Mouse (Mus musculus): Measurements from ENCODE around the gene Agbl4. TPM values are rescaled to one million over a fixed set of nuclear protein-coding genes. Genes with fewer than 3 reads are reported as not detected.

The Agbl4 gene
- total RNA-seq, 2 experiments from 2014 or later, result 10.5 to 12.5 TPM

DNA sequence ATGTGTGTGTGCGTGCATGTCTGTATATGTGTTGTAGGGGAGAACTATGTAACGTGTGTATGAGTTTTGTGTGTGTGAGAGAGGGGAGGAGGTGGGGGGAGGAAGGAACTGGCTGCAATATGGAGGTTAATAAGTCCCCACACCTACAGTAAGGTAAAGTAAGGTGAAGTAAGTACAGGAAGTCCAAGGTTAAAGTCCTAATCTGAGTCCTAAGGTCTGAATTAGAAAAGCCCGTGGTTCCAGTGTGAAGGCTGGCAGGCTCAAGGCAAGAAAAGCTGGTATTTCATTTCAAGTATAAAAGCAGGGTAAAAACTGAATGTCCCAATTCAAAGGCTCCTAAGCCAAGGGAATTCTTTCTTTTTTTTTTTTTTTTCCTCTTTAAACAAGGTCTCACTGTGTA lies 980.6 kb downstream of the Agbl4 start:
- DNase-seq (ENCODE audit: low spot score in 2 of 2), result no peak

DNA sequence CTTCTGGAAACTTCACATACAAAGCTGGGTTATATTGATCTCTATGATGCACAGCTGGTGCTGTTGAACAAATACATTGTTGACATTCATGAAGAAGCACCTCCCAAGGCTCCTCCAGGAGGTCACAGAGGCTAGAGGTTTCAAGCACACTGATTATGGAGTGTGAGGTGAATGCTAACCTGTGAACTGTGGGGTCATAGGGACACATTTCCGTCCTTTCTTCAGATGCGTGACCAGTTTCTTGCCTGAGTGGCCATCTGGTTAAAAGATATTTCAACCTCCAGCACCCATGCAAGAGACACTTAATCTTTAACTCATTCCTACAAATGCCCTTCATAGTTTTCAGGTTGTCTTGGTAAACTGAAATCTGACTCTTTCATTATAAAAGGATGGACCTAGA lies 985.6 kb downstream of the Agbl4 start:
- DNase-seq (ENCODE audit: low spot score in 2 of 2), result no peak

DNA sequence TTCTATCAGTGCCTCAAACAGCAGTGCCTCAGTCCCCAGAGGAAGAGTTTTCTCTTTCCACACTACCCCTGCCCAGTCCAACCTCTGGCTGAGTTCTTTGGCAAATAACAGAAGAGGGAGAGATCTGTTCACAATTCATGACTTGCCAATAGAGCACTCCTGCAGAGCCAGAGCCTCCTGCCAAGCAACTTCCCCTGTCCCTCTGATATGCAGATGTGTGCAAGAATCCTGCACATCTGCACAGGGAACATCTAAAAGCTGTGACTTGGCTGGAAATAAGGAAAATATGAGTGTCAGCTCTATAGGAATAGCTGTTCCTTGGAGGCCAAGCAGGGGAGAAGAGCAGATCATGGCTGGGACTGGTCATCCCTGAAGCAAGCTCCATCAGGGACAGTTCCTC lies 993.3 kb downstream of the Agbl4 start:
- DNase-seq (ENCODE audit: low spot score in 2 of 2), result no peak

DNA sequence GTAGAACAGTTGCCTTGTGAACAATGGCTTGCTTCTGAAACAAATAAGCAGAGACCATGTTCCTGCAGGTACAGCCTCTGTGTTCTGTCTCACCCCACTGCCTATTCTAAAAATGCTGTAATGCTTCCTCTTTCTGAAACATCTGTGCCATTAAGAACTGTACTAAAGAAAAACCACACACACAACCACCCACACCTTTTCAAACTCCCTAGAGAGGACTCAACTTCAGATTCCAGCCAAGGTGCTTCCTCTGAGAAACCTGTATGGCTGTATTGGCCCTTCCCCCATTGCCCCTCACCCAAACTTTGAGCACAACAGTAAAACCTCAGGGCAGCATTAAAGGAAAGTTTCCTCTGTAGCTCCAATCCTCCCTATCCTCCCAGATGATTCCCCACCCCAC lies 1002.3 kb downstream of the Agbl4 start:
- no peak for DNase-seq (ENCODE audit: low spot score in 2 of 2)

DNA sequence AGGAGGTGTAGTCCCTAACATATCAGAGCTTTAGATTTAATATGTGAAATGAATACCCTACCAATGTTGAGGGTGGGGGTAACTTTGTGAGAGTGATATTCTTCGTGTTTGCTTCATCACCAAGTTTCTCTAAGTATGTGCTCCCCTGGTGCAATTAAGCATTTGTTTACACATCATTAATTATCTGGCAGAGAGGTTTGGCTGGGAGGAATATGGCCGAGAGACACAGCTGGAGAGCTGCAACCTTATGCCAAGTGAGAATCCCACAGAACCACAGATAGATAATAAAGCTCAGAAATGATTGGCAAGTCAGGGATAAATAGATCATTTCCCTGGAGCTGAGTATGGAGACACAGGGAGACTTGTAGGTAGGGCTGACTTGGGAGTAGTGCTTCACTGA lies 1003.2 kb downstream of the Agbl4 start:
- no peak for DNase-seq (ENCODE audit: low spot score in 2 of 2)

DNA sequence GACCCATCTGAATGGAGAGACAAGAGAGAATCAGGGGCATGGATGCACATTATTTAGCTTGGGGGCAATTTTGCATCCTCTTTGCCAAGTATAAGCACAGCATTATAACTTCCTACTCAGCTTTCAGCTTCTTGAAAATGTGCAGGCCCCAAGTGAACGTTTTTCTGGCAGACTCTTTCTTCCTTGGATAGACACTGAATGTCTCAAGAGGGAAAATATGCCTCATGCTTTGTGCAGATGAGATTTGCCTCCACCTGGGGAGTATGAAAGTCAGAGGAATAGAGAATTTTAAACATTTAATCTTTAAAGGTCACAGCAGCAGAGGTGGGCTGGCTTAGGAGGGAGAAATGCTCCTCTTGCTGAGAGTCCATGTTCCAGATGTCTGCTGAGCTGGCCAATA lies 1005.8 kb downstream of the Agbl4 start:
- DNase-seq (ENCODE audit: low spot score in 2 of 2), result no peak

DNA sequence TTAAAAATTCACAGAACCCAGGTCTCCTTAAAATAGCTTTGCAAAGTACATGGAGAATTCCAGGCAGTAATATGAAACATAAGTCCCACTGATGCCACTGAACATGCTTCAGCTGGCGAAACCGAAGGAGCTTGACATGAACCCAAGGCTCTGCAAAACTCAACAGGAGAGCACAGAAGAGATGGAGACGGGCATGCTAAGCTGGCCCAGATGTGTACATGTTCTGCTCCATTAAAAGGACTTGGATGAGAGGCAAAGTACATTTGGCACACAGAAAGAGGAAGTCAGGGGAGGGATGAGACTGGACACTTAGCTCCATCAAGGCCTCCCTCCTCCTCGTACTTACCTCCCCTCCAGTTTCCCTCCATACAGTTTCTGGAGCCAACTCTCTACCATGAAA lies 1013.3 kb downstream of the Agbl4 start:
- no peak for DNase-seq (ENCODE audit: low spot score in 2 of 2)

DNA sequence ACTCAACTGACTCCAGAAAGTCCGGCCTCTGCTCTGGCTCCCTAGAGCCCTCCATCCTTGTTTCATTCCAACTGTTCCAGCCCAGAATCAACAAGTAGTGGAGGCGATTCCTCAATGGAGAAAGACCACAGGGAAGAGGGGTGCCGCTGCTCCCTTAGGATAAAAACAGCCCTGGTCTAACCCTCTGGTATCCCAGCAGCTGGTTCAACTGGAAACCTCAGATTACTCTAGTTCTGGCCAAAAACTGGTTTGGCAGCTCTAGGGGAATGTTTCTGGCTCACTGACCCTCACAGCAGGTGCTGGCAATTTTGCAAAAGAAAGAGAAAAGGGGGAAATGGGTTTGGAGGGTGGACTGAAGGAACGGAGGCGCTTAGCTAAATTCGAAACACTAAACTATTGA lies 1016.9 kb downstream of the Agbl4 start:
- peak; percentile 36 to 46 for DNase-seq (ENCODE audit: low spot score in 2 of 2)

DNA sequence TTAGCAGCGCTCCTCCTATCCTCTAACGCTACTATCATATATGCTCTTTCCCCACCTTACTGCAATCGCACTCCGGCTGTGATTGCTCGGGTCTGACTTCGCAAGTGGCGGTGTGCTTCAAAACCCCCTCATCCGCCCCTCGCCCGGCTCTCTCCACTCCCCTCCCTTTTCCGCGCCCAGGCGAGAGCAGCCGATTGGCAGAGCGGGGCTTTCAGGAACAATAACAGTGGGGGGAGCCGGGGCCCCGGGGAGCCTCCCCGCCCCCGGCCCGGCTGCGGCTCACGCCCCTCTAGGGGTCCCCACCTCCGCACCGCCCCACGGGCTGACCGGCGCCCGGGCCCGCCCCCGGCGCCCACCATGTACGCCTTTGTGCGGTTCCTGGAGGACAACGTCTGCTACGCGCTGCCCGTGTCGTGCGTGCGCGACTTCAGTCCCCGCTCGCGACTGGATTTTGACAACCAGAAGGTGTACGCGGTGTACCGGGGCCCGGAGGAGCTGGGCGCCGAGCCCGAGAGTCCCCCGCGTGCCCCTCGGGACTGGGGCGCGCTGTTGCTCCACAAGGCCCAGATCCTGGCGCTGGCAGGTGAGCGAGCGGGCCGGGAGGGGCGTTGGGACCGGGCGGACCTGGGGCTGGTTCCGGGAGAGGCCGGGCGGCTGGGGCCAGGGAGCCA lies 1017.5 kb downstream of the Agbl4 start, which contains the start of gene Bend5:
TSS of gene Bend5 (plus strand) at position 189 of the 671 bp plus-strand sequence.
- peak; percentile 66 to 73 for DNase-seq (ENCODE audit: low spot score in 2 of 2)

DNA sequence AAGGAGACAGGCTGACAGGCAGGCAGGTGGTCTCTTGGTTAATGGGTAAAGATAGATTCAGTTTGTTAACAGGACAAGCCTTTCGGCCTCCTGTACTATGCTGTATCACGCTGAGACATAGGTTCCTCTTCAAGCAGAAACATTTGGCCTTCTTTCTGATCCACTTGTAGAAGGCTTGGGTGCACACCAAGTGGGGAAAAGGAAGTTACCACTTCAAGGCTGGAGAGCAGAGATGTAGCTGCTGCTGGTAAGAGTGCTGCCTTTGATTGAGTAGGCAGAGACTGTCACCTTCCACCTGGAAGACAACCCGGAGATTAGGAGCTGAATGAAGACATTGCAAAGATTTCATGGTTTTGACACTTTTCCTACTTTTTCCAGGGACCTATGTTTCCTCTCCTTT lies 1018.7 kb downstream of the Agbl4 start:
- DNase-seq (ENCODE audit: low spot score in 2 of 2), result no peak

DNA sequence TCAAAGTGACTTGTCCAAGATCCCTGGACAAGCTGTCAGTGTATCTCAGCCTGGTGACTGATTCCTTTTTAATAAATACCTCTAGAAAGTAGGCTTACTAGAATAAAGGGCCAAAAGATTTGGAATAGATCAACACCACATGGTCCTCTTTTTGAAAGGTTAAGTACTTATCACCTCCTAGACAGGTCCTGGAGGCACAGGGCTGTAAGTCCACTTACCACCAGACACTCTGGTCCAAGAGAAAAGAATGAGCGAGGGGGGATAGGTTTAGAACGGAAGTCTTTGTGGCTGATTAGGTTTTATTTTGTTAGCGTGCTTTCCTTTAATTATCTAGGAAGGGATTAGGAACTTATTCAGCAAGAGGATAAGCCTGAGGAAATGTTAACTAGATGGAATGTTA lies 1019.1 kb downstream of the Agbl4 start:
- DNase-seq (ENCODE audit: low spot score in 2 of 2), result no peak

DNA sequence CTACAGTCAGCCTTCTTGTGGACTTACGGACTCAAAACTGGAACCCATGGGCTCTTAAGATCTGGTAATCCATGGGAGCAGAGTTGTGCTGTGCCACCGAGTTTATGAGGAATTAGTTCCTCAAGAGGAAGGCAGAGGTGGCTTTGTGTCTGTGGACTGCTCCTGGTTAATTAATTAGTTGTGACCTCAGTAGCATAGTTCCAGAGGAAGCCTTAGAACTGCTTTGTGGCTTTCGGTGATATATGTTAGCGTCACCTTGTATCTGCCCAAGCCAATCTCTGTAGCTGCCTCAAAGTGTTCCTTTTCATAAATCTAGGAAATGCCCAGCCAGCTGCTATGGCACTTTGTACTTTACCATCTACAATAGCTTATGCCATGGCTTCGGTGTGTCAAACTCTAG lies 1020.3 kb downstream of the Agbl4 start:
- DNase-seq (ENCODE audit: low spot score in 2 of 2), result no peak

DNA sequence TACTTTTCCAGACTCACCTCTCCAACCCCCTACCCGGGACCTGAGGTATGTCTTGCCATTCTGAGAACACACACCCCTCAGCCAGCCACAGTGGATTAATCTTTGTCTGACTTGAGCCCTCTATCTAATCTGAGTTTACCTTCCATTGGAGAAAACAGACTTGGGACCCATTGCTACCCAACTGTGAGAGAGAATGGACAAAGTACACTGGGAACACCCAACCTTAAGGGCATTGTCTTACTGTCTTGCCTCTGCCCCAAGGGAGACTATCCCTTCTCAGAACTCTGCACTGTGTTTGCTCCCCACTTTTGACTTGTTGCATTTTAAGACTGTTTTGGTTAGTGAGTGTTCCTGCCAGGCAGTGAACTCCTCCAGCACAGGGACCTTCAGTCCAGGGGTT lies 1022.0 kb downstream of the Agbl4 start:
- no peak for DNase-seq (ENCODE audit: low spot score in 2 of 2)

DNA sequence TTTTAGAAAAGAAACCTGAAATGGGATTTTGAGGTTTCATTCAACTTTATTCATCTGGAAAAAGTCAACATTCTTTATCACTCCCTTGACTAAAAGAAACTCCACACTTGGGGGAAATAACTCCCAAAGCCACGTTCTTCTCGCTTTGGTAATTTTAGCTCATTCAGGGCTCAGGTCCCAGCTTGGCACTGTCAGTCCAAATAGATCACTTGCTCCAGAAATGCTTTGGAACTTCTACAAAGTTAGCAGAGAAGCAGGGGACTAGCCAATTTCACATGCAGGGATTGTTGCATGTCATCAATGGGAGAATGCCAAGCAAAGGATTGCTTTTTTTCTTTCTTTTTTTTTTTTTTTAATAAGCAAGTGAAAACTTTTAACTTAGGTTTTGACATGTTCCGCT lies 1022.6 kb downstream of the Agbl4 start:
- DNase-seq (ENCODE audit: low spot score in 2 of 2), result no peak

DNA sequence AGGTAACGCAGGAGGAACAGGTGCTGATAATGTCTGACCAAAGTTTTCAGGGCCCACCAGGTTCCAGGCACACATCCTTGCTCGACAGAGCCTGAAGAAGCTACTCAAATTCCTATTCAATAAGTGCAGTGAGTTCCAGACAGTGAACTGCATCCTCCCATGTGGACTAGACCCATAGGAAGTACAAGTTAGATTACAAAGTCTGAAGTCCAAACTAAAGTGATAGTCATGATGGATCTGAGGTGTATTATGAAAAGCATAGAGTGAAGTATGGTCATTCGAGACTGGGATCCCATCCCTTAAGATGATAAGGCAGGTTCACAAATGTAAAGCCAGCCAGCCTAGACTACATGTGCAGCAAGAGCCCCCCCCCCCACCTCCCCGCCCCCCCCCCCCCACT lies 1023.5 kb downstream of the Agbl4 start:
- no peak for DNase-seq (ENCODE audit: low spot score in 2 of 2)

DNA sequence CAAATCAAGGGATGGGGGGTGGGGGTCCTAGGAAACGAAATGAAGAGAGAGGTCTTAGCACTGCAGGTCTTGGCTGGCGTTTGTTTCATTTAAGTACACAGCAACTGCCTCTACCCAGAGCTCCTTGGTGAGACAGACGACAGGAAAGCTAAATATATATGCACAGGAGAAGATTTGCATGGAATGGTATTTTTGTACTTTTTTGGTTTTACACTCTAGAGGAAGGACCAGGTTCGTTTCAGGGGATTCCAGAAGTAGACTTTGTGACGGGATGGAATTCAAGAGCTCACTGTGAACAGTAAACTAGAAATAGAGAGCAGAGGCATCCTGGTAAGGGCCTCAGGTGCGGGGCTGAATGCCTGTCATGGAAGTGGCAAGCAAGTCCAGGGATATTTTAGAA lies 1024.3 kb downstream of the Agbl4 start:
- no peak for DNase-seq (ENCODE audit: low spot score in 2 of 2)

DNA sequence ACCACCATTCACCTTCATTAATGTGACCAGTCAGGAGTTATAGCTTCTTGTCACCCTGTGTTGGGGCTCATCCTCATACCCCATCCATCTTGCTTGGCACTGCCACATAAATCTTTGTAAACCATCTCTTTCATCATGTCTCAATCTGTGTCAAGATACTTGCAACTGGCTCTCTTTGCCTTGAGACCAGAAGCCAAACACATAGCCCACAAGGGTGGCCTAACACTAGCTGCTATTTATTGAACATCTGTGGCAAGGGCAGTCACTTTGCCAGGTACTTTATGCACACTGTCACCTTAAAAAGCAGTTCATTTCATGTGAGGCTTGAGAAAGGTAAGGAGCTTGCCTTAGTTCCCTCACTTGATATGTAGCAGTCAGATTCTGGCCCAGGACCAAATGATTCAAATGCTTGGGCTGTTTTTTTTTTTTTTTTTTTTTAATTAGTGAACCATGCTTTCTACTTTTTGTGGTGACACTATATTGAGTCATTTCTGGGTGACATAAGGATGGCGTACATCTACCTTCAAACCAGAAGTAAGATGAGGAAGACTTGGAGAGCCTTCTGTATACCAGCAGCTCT lies 1027.0 kb downstream of the Agbl4 start:
- DNase-seq (ENCODE audit: low spot score in 2 of 2), result no peak

DNA sequence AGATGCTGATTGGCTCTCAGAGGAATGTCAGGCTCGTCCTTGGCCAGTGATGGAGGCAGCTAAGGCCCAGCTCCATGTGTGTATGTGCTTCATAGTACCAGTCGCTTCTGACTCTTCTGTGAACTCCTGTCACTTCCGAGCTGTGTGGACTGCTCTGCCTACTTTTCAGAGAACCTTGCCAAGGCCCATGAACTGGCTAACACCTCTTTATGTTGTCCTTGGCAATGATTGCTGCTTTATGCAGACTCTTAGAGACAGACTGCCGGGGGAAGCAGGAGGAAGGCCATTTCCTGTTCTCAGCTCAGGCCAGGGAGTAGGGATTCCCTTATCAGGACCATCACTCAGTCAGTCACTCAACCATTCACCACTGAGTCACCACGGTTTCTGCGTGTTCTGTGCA lies 1027.7 kb downstream of the Agbl4 start:
- no peak for DNase-seq (ENCODE audit: low spot score in 2 of 2)

DNA sequence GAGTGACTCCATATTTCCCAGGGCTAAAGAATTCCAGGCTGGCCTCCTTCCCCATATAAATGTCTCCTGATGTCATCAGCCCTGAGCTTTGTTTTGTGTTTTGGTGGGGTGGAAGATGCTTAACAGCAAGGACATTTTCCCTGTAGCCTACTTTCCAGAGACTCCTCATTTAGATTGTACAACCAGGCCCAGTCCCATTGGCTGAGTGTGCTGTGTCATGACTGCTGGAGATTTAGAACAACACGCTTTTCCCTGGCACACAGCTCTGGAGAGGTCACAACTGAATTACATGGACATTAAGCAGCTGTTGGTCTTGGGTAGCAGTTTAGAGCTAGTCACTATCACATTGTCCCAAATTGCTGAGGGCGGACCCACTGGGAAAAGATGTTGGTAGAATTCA lies 1033.7 kb downstream of the Agbl4 start:
- no peak for DNase-seq (ENCODE audit: low spot score in 2 of 2)

DNA sequence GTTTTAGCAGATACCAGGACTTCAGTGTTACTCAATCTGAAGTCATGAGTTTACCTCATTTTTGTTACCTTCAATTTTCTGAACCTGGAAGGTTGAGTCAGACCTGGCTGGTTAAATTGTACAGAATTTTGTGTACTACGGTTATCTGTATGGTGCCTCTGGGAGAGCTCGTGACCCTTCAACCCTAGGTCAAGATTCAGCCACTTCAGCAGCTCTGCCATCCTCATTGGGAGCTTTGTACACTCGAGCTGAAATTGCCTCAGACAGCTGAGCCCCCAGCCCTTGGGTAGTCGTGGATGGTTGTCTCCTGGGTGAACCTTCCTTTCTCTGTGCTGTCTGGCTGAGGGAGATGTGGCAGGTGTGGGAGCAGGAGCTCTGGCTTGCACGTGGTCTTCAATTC lies 1034.6 kb downstream of the Agbl4 start:
- no peak for DNase-seq (ENCODE audit: low spot score in 2 of 2)

DNA sequence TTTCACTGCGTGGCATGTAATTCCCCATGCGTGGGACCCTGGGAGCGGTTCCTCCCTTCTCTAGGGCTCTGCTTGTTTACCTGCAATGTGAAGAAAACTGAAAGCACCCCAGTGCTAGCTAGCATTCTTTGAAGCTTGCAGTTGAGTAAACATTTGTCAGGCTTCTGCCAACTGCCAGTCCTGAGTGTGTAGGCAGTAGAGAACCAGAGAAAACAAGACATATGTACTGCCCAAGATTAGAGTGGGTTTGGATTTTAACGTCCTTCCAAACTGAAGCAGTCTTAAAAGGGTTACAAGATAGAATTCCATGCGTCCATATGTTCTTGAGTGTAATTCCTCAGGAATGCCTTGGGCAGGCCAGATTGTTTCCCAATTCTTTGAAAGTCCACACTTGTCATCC lies 1035.0 kb downstream of the Agbl4 start:
- DNase-seq (ENCODE audit: low spot score in 2 of 2), result no peak

DNA sequence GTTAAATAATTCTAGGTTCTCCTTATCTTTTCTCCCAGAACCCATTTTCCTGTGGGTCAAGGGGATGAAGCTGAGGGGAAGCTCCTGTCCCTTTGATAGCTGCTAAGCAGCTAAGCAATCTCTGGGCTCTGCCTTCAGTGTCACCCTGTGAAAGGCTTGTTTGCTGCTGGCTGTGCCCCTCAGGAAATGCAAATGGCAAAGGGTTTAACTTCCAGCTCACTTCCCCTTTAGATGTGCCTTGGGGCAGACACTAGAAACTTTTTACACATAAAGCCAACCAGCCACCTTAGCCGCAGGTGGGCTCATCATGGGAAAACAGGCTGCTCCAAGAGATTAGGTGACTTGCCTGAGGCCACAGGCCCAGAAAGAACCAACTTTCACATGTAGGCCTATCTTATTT lies 1044.2 kb downstream of the Agbl4 start:
- DNase-seq (ENCODE audit: low spot score in 2 of 2), result no peak

Measured in layer of hippocampus, postnatal 14 days (tissue).